Mouse (Mus musculus) embryonic fibroblast, embryonic 13.5 days (primary cell): ENCODE results near the gene Lsmem1.

Experiments
- CTCF ChIP-seq: IDR thresholded peaks from 2 replicates; pipeline ENCODE4 v1.5.1; 2011; ENCODE audit warnings: mild to moderate bottlenecking, control low read depth, low read length, moderate library complexity, borderline replicate concordance; ENCODE audit not compliant: insufficient read depth
- POLR2A ChIP-seq: IDR thresholded peaks from 2 replicates; pipeline ENCODE4 v1.6.1; 2011; ENCODE audit warnings: low read depth, mild to moderate bottlenecking, control low read depth, low read length, moderate library complexity

DNA sequence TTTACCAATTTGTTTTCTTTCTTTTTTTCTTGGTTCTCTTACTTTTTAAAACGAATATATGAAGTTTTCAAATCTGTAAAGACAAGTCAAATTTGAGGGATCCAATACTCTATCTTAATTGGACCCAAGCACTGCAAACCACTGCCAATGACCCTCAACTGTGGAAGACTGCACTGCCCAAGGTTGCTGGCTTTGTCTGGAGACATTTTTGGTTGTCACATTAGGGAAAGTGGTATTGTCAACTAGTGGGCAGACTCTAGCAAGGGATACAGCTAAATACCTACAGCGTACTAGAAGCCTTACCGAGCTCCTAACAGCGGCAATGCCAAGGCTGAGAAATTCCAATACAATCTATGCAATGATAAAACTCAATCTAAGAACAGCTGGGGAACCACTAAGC lies 8.6 kb upstream of the Lsmem1 start:
- no peak for TF ChIP-seq POLR2A
- TF ChIP-seq CTCF, result no peak
